Mouse (Mus musculus): Measurements from ENCODE around the gene Slc25a21. TPM values are rescaled to one million over a fixed set of nuclear protein-coding genes. Genes with fewer than 3 reads are reported as not detected.

Gene Slc25a21
- polyA plus RNA-seq, 1 experiment from 2014 or later = 1.9 TPM

- Histone ChIP-seq H3K27me3 (ENCODE audit: control insufficient read depth, insufficient read depth, low read length) (no peaks in the 10 kb centered on the region), H3K27ac (ENCODE audit: low read depth, low read length) (no peak overlapping the region), H3K4me3 (ENCODE audit: low read depth, low read length) (no peak overlapping the region), H3K36me3 (ENCODE audit: control insufficient read depth, insufficient read depth, low read length) (no peaks in the 10 kb centered on the region), H3K4me2 (ENCODE audit: low read depth) (no peak overlapping the region), H3K9ac (ENCODE audit: low read length) (no peak overlapping the region), H3K9me3 (ENCODE audit: control insufficient read depth, low read length) (no peaks in the 10 kb centered on the region), H3K4me1 (ENCODE audit: control insufficient read depth, insufficient read depth, low read length) (no peaks in the 10 kb centered on the region)
- WGBS = 82% methylated on average over 8 of the region's 8 CpGs
- ATAC-seq (ENCODE audit: insufficient read depth, low FRiP score, low TSS enrichment) (no peak), DNase-seq (ENCODE audit: low spot score) (no peak)
These were observed 299.3 kb downstream of the Slc25a21 start for GRCm38 (mm10) chr12:56897976-56898375.

- ATAC-seq (ENCODE audit: insufficient read depth, low FRiP score, low TSS enrichment) (no peak), DNase-seq (ENCODE audit: low spot score) (no peak)
- H3K9ac ChIP-seq (ENCODE audit: low read length) = no peak overlapping the region
- no peaks in the 10 kb centered on the region for H3K4me1 ChIP-seq (ENCODE audit: control insufficient read depth, insufficient read depth, low read length)
- no peak overlapping the region for H3K4me2 ChIP-seq (ENCODE audit: low read depth)
- no peaks in the 10 kb centered on the region for H3K36me3 ChIP-seq (ENCODE audit: control insufficient read depth, insufficient read depth, low read length)
- 81% methylated on average over 8 of the region's 8 CpGs for WGBS
- H3K4me3 ChIP-seq (ENCODE audit: low read depth, low read length) = no peak overlapping the region
- no peaks in the 10 kb centered on the region for H3K27me3 ChIP-seq (ENCODE audit: control insufficient read depth, insufficient read depth, low read length)
- no peaks in the 10 kb centered on the region for H3K9me3 ChIP-seq (ENCODE audit: control insufficient read depth, low read length)
- H3K27ac ChIP-seq (ENCODE audit: low read depth, low read length) = no peak overlapping the region
These were observed 299.9 kb downstream of the Slc25a21 start for GRCm38 (mm10) chr12:56897221-56897937.

GRCm38 (mm10) chr12:56894963-56895362, 302.3 kb downstream of the Slc25a21 start:
- ATAC-seq (ENCODE audit: insufficient read depth, low FRiP score, low TSS enrichment) = no peak
- 68% methylated on average over 5 of the region's 5 CpGs for WGBS

GRCm38 (mm10) chr12:56890891-56891726, 306.2 kb downstream of the Slc25a21 start:
- no peak for DNase-seq (ENCODE audit: low spot score)
- H3K9ac ChIP-seq (ENCODE audit: low read length) = no peak overlapping the region
- no peaks in the 10 kb centered on the region for H3K9me3 ChIP-seq (ENCODE audit: control insufficient read depth, low read length)
- H3K4me1 ChIP-seq (ENCODE audit: control insufficient read depth, insufficient read depth, low read length) = no peaks in the 10 kb centered on the region
- no peak overlapping the region for H3K27ac ChIP-seq (ENCODE audit: low read depth, low read length)
- 71% methylated on average over 6 of the region's 6 CpGs for WGBS
- H3K4me2 ChIP-seq (ENCODE audit: low read depth) = no peak overlapping the region
- no peak overlapping the region for H3K4me3 ChIP-seq (ENCODE audit: low read depth, low read length)
- no peak for ATAC-seq (ENCODE audit: insufficient read depth, low FRiP score, low TSS enrichment)
- H3K27me3 ChIP-seq (ENCODE audit: control insufficient read depth, insufficient read depth, low read length) = no peaks in the 10 kb centered on the region
- no peaks in the 10 kb centered on the region for H3K36me3 ChIP-seq (ENCODE audit: control insufficient read depth, insufficient read depth, low read length)

More at GRCm38 (mm10) chr12:56894963-56895362, 302.3 kb downstream of the Slc25a21 start:
- Histone ChIP-seq H3K4me3 (ENCODE audit: low read depth, low read length) (no peak overlapping the region), H3K27ac (ENCODE audit: low read depth, low read length) (no peak overlapping the region), H3K4me1 (ENCODE audit: control insufficient read depth, insufficient read depth, low read length) (no peaks in the 10 kb centered on the region), H3K27me3 (ENCODE audit: control insufficient read depth, insufficient read depth, low read length) (no peaks in the 10 kb centered on the region), H3K4me2 (ENCODE audit: low read depth) (no peak overlapping the region), H3K36me3 (ENCODE audit: control insufficient read depth, insufficient read depth, low read length) (no peaks in the 10 kb centered on the region), H3K9ac (ENCODE audit: low read length) (no peak overlapping the region), H3K9me3 (ENCODE audit: control insufficient read depth, low read length) (no peaks in the 10 kb centered on the region)
- DNase-seq (ENCODE audit: low spot score) = no peak

- ATAC-seq (ENCODE audit: insufficient read depth, low FRiP score, low TSS enrichment) (no peak), DNase-seq (ENCODE audit: low spot score) (no peak)
- Histone ChIP-seq H3K9me3 (ENCODE audit: control insufficient read depth, low read length) (no peaks in the 10 kb centered on the region), H3K9ac (ENCODE audit: low read length) (no peak overlapping the region), H3K27me3 (ENCODE audit: control insufficient read depth, insufficient read depth, low read length) (no peaks in the 10 kb centered on the region), H3K4me1 (ENCODE audit: control insufficient read depth, insufficient read depth, low read length) (no peaks in the 10 kb centered on the region), H3K4me2 (ENCODE audit: low read depth) (no peak overlapping the region), H3K36me3 (ENCODE audit: control insufficient read depth, insufficient read depth, low read length) (no peaks in the 10 kb centered on the region), H3K4me3 (ENCODE audit: low read depth, low read length) (no peak overlapping the region), H3K27ac (ENCODE audit: low read depth, low read length) (no peak overlapping the region)
- WGBS = 52% methylated on average over 3 of the region's 3 CpGs
These were observed 319.5 kb downstream of the Slc25a21 start for GRCm38 (mm10) chr12:56877796-56878195.

- Histone ChIP-seq H3K36me3 (ENCODE audit: control insufficient read depth, insufficient read depth, low read length) (no peaks in the 10 kb centered on the region), H3K9me3 (ENCODE audit: control insufficient read depth, low read length) (no peaks in the 10 kb centered on the region), H3K27me3 (ENCODE audit: control insufficient read depth, insufficient read depth, low read length) (no peaks in the 10 kb centered on the region), H3K4me3 (ENCODE audit: low read depth, low read length) (no peak overlapping the region), H3K4me1 (ENCODE audit: control insufficient read depth, insufficient read depth, low read length) (no peaks in the 10 kb centered on the region), H3K9ac (ENCODE audit: low read length) (no peak overlapping the region), H3K4me2 (ENCODE audit: low read depth) (no peak overlapping the region), H3K27ac (ENCODE audit: low read depth, low read length) (no peak overlapping the region)
- WGBS = 64% methylated on average over 7 of the region's 7 CpGs
- DNase-seq (ENCODE audit: low spot score) = no peak
- no peak for ATAC-seq (ENCODE audit: insufficient read depth, low FRiP score, low TSS enrichment)
These were observed 320.7 kb downstream of the Slc25a21 start for GRCm38 (mm10) chr12:56876549-56876948.

- Histone ChIP-seq H3K27ac (ENCODE audit: low read depth, low read length) (no peak overlapping the region), H3K4me2 (ENCODE audit: low read depth) (no peak overlapping the region), H3K9ac (ENCODE audit: low read length) (no peak overlapping the region), H3K9me3 (ENCODE audit: control insufficient read depth, low read length) (no peaks in the 10 kb centered on the region), H3K4me1 (ENCODE audit: control insufficient read depth, insufficient read depth, low read length) (no peaks in the 10 kb centered on the region), H3K27me3 (ENCODE audit: control insufficient read depth, insufficient read depth, low read length) (no peaks in the 10 kb centered on the region), H3K36me3 (ENCODE audit: control insufficient read depth, insufficient read depth, low read length) (no peaks in the 10 kb centered on the region), H3K4me3 (ENCODE audit: low read depth, low read length) (no peak overlapping the region)
- no peak for DNase-seq (ENCODE audit: low spot score)
- ATAC-seq (ENCODE audit: insufficient read depth, low FRiP score, low TSS enrichment) = no peak
These were observed 324.1 kb downstream of the Slc25a21 start for GRCm38 (mm10) chr12:56873204-56873603.

- no peak for ATAC-seq (ENCODE audit: insufficient read depth, low FRiP score, low TSS enrichment)
- no peaks in the 10 kb centered on the region for H3K36me3 ChIP-seq (ENCODE audit: control insufficient read depth, insufficient read depth, low read length)
- H3K27me3 ChIP-seq (ENCODE audit: control insufficient read depth, insufficient read depth, low read length) = no peaks in the 10 kb centered on the region
- H3K9me3 ChIP-seq (ENCODE audit: control insufficient read depth, low read length) = no peaks in the 10 kb centered on the region
- H3K9ac ChIP-seq (ENCODE audit: low read length) = no peak overlapping the region
- no peaks in the 10 kb centered on the region for H3K4me1 ChIP-seq (ENCODE audit: control insufficient read depth, insufficient read depth, low read length)
- WGBS = 88% methylated on average over 3 of the region's 3 CpGs
- no peak overlapping the region for H3K4me3 ChIP-seq (ENCODE audit: low read depth, low read length)
- H3K27ac ChIP-seq (ENCODE audit: low read depth, low read length) = no peak overlapping the region
- DNase-seq (ENCODE audit: low spot score) = no peak
- H3K4me2 ChIP-seq (ENCODE audit: low read depth) = no peak overlapping the region
These were observed 326.7 kb downstream of the Slc25a21 start for GRCm38 (mm10) chr12:56870569-56870968.

All from neural tube, embryonic 11.5 days (tissue).